Mouse (Mus musculus) erythroblast, embryonic 14.5 days (primary cell): ENCODE measurements around the gene Vps11.

Source experiments
- GATA1 ChIP-seq: IDR thresholded peaks from 2 replicates; pipeline ENCODE4 v1.6.1; 2012; ENCODE audit warnings: low read length, inconsistent platforms, mixed read lengths
- TAL1 ChIP-seq: IDR thresholded peaks from 3 replicates; pipeline ENCODE4 v1.6.1; 2012; ENCODE audit warnings: low read length, inconsistent platforms, mixed read lengths

GRCm38 (mm10) chr9:44320799-44321133 lies 40.7 kb downstream of the Vps11 start:
- TF ChIP-seq GATA1 (no peak), TAL1 (no peak)
